Mouse (Mus musculus) lung, postnatal 14 days (tissue): ENCODE data around the gene Hddc3.
"Not testable (repeated sequence)": the region's sequence is repeated elsewhere in the genome, so short reads cannot be mapped to it uniquely, and the experiment has no call there.

Experiments used
- DNase-seq: peaks from one replicate; pipeline ENCODE4 v3.0.0; 2021

The Hddc3 gene

DNA sequence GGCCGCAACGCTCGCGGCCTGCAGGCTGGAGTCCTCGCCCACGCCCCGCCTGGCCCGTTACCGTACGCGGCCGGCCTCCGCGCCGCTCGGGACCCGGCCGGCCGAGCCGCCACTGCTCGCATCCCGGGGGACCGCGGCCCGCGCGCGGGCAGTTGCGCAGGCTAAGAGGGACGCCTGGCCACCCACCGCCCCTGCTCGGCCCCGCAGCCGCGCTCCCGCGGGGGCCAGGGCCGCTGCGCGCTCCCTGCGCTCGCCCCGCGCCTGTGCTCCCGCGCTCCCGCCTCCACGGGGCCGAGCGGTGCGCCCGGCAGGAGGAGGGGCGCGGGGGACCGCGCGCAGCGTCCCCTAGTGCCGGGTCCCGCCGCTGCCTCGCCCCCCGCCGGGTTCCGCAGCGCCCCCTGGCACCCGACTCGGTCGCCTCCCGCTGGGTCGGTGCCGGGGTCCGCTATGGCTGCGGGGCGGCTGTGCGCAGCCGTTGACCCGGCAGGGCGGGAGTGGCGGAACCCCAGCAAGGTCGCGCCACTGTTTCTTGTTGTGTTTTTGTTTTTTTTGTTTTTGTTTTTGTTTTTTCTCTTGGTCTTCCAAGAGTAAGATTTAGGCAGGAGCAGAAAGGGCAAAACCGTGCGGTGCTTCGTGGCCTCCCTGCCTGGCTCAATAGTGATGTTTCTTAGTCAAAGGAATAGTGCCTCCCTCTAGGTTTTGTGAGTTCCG lies 28.3 kb downstream of the Hddc3 start, which contains the start of gene Man2a2:
Man2a2 (minus strand) TSS at position 335 of the 711 bp plus-strand sequence.
- peak; percentile 86 for DNase-seq

DNA sequence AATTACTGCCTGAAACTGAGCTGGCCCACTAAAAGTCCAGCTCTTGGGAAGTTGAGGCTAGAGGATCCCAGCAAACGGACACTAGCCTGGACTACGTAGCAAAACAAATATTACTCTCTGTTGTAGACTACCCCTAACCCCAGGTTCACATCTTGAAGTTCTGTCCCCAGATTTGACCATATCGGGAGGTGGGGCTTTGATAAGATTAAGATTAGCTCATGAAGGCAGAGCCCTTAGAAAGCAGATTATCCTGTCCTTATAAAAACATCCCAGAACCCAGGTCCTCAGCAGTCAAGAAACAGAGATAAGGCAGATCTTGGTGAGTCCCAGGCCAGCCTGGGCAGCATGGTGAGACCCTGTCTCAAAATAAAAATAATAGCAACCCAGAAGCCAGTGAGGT lies 29.3 kb downstream of the Hddc3 start:
- DNase-seq: no peak

DNA sequence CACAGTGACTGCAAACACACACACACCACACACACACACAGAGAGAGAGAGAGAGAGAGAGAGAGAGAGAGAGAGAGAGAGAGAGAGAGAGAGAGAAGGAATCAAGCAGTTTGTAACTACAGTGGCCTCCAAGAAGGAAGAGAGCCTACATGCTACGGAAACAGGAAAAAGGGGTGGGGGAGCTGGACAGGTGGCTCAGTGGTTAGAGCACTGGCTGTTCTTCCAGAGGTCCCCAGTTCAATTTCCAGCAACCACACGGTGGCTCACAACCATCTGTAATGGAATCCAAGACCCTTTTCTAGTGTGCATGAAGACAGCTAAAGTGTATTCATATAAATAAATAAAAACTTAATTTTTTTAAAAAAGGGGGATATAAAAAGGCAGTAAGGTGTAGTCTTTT lies 29.8 kb downstream of the Hddc3 start:
- no peak for DNase-seq

DNA sequence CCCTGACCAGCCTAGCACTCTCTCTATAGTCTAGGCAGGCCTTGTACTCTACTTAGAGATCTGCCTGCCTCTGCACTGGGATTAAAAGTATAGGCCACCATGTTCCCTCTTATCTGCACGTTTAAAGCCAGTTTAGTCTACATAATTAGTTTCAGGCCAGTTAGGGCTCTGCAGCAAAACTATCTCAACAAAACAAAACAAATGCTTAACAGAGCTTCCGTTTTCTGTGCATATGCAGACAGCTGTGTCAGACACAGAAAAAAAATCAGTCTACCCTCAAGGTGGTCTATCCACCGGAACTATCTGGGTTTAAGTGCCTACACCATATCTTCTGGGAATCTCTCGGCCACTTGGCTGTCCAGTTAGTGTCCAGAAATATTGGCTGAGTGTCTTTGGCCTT lies 30.4 kb downstream of the Hddc3 start:
- DNase-seq: no peak

DNA sequence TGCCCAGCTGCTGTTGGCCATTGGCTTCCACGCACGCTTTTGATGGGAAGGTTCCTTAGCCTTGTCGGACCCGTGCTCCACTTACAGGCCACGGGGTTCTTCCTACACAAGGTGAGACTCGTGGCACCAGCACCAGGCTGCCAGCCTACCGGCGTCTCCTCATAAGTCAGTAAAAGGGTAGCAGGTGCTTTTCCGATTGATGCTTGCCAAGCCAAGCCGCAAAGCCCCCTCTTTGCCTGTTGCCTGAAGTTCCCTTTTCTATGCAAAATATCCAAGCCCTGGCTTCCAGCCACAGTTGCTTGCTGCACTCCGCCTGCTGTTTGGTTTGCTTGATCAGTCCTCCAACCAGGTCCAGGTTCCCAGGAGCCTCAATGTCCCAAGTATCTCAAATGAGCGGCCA lies 30.9 kb downstream of the Hddc3 start:
- no peak for DNase-seq

GRCm38 (mm10) chr7:80374280-80374679 lies 31.4 kb downstream of the Hddc3 start:
- no peak for DNase-seq

GRCm38 (mm10) chr7:80374733-80375132 lies 31.8 kb downstream of the Hddc3 start:
- no peak for DNase-seq

GRCm38 (mm10) chr7:80375376-80376039 lies 32.6 kb downstream of the Hddc3 start:
- no peak for DNase-seq

GRCm38 (mm10) chr7:80376192-80376591 lies 33.3 kb downstream of the Hddc3 start:
- DNase-seq: no peak

- DNase-seq: peak; percentile 71
Observed at GRCm38 (mm10) chr7:80377471-80377870, 34.6 kb downstream of the Hddc3 start.

DNA sequence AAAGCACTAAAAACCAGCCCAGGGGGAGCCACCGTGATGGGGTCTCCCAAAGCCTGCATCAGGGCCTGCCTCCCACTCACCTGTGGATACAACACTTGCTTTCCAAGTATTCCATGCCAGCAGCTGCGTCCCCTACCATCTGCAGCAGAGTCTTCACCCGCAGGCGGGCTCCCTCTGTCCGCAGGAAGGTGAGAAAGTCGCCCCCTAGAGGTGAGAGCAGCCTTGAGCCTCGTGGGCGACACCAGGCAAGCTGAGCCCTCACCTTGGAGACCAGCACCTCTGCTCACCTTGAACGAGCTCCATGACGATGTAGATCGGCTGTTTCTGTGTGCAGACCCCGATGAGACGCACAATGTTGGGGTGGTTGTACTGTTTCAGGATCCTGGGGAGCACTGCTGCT lies 36.6 kb downstream of the Hddc3 start:
- DNase-seq: peak; percentile 61

DNA sequence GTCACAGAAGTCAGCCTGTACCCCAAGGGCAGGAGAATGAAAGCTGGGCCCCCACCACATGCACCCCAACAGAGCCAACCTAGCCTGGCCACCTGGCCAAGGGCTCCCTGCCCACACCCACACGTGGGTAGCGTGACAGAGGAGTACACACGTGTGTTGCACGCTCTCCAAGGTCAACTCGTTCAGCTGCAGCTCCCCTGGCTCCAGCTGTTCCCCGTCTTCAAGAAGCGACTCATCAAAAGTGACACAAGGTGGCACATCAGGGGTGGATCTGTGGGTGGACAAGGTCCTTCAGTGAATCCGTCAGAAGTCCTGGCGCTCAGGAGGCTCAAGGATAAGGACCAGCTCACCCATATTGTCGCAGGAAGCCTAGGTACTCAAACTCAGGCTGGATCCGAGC lies 40.0 kb downstream of the Hddc3 start:
- DNase-seq: no peak

- DNase-seq: peak; percentile 97
Observed at GRCm38 (mm10) chr7:80386235-80386930, 43.5 kb downstream of the Hddc3 start.

DNA sequence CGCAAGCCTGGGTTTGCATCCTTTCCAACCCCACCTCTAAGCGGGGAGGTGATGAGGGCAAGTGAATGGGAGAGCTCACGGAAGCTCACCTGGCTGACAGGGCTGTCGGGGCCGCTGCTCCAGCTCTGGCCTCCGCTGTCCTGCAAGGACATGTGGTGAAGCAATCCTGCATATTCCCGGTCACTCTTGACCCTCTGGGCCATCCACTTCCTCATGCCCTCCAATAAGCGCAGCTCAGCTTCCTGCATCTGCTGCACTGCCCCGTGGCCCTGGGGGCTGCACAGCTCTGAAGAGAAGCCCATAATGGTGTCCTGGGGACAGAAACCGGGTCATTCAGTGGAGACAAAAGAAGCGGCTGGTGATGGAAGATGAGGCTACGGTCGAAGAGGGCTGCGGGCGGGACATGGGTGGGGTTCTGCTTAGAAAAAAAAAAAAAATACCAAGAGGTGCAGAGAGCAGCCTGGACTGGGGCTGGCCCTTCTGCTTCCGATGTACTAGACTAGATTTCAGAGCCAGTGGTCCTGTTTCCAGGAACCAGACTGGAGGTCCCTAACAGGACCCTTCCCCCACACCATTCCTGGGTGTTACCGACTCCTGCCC lies 44.2 kb downstream of the Hddc3 start:
- peak; percentile 39 for DNase-seq

GRCm38 (mm10) chr7:80387633-80388543 lies 45.0 kb downstream of the Hddc3 start, which contains the start of gene Fes:
Gene Fes (minus strand): TSS chr7:80387946.
- DNase-seq: peak; percentile 74

DNA sequence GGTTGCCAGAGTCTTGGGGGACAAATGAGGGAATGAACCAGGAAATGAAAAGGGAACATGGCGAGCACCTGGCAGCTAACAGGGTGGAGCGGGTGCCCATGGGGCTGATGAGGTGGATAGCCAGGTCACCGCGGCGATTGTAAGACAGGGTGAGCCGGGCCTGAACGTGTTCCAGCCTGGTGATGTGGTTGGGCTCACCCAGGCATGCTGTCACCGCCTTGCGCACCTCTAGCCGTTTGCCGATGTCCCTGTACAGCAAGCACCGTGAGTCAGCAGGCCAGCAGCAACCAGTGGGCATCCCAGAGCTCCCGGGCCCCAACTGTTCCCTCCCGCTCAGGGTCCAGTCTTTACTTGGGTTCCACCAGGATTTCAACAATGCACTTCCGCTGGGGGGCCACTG lies 49.2 kb downstream of the Hddc3 start:
- no peak for DNase-seq

DNA sequence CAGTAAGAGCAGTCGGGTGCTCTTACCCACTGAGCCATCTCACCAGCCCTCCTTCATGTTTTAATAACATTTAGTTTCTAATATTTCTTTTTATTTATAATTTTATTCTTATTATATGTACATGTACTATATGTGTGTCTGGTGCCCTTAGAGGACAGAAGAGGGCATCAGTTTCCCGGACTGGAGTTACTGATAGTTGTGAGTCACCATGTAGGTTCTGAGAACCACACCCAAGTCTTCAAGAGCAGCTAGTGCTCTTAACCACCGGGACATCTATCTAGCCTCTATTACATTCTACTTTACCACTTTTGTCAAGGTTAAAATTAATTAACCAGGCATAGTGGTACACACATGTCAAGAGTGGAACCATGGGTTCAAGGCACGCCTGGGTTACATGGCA lies 51.7 kb downstream of the Hddc3 start:
- no peak for DNase-seq

- not testable (repeated sequence) for DNase-seq
Observed at GRCm38 (mm10) chr7:80396427-80396826, 53.5 kb downstream of the Hddc3 start.

DNA sequence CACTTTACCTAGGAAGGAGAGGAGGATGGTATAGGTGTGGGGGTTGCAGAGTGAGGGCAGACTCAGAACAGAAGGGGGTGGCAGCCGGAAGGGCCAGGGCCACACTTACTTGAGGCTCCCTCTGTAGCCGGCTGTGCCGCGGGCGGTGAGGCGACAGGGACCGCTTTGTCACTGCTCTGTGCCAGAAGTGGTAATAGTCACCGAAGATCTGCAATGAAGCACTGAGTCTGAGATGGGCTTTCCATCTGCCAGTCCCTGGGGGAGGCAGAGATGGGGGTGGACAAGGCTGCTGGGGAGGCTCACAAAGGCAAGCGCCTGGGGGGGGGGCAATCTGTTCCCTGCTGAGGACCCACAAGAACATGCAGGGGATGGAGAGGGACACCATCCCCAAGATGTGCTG lies 55.1 kb downstream of the Hddc3 start:
- DNase-seq: no peak

DNA sequence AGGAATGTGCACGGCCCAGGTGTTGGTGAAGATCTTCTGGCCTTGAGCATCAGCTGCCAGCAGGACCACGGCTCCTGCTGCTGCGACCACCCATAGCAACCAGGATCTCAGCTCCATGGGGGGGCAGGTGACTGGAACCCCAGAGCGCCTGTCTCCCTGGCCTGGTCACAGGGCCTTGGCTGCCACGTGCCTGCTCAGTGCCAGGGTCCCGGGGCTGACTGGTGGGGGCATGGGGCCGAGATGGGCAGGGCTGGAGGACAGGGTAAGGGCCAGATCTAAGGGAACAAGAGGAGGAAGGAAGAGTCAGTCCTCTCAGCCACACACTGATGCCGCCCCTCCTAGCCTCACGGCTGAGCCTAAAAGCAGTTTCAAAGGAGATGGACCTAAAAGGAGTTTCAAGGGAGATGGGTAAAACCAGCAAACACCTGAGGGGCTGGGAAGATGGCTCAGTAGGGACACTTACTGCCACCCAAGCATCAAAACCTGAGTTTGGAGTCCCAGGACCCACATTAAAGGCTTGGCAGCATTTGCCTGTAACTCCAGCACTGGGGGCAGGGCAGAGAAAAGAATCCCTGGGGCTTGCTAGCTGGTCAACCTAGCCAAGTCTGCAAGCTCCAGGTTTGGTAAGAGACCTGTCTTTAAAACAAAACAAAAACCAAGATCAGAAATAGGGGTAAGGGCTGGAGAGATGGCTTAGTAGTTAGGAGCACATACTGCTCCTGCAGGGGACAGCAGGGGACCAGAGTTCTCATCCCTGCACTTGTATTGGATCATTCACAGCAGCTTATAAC lies 55.9 kb downstream of the Hddc3 start:
- DNase-seq: no peak

DNA sequence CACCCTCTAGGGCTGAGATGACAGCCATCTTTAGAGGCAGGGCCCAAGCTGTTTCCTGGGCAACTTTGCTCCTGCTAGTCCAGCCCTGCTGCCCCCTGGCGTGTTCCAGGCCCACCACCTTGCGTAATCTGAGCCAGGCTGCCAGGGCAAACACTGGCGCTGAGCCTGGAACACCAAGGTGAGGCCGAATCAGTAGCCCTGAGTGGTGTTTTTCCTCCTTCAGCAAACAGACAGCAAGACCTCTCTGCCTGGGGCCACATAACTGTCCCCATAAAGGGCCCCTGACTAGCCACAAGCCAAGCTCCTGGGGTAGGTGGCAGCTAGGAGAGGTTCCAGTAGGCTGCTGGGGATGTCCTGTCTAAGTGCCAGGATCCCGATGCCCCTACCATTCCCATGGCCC lies 57.2 kb downstream of the Hddc3 start:
- DNase-seq: peak; percentile 71
